Mouse (Mus musculus): ENCODE measurements around the gene Spem2. TPM values are rescaled to one million over a fixed set of nuclear protein-coding genes. Genes with fewer than 3 reads are reported as not detected.
A peak's percentile ranks its signal among the peaks of the same experiment; 100 is the strongest.

The Spem2 gene
- polyA plus RNA-seq, 1 experiment from 2014 or later = not detected

- no peak for DNase-seq (ENCODE audit: low spot score)
- no peak for ATAC-seq (replicated peaks; ENCODE audit: low FRiP score, low read depth)
- Histone ChIP-seq H3K4me2 (ENCODE audit: low read length) (no peak overlapping the region), H3K9me3 (replicated peaks; ENCODE audit: low read length) (no peaks in the 10 kb centered on the region), H3K36me3 (ENCODE audit: insufficient read depth, low read length) (peaks cover 27% of the 10 kb centered on the region), H3K4me1 (replicated peaks; ENCODE audit: insufficient read depth, low read length) (no peaks in the 10 kb centered on the region), H3K27me3 (ENCODE audit: insufficient read depth, low read length) (no peaks in the 10 kb centered on the region), H3K9ac (ENCODE audit: low read depth, low read length) (no peak overlapping the region), H3K27ac (no peak overlapping the region), H3K4me3 (replicated peaks; ENCODE audit: low read depth, low read length) (no peak overlapping the region)
- no peak for TF ChIP-seq CTCF (IDR thresholded peaks at IDR 0.05; ENCODE audit: low read depth)
- 55% methylated on average over 2 of the region's 2 CpGs for whole genome bisulfite sequencing
Measured at GRCm38 (mm10) chr11:69823456-69823855, 5.2 kb upstream of the Spem2 start.

GRCm38 (mm10) chr11:69822080-69822479, 3.8 kb upstream of the Spem2 start, which contains the start of gene Spem1:
Spem1 (minus strand) TSS chr11:69822180.
- WGBS = 87% methylated on average over 3 of the region's 3 CpGs
- H3K27ac ChIP-seq = no peak within 1 kb of the TSS
- no peak within 1 kb of the TSS for H3K9ac ChIP-seq (ENCODE audit: low read depth, low read length)
- ATAC-seq (replicated peaks; ENCODE audit: low FRiP score, low read depth) (no peak), DNase-seq (ENCODE audit: low spot score) (no peak)
- H3K9me3 ChIP-seq (replicated peaks; ENCODE audit: low read length) = no peaks in the 10 kb centered on the region
- H3K4me3 ChIP-seq (replicated peaks; ENCODE audit: low read depth, low read length) = no peak within 1 kb of the TSS
- no peaks in the 10 kb centered on the region for H3K27me3 ChIP-seq (ENCODE audit: insufficient read depth, low read length)
- no peak for TF ChIP-seq CTCF (IDR thresholded peaks at IDR 0.05; ENCODE audit: low read depth)
- H3K4me2 ChIP-seq (ENCODE audit: low read length) = no peak within 1 kb of the TSS
- no peaks in the 10 kb centered on the region for H3K4me1 ChIP-seq (replicated peaks; ENCODE audit: insufficient read depth, low read length)
- H3K36me3 ChIP-seq (ENCODE audit: insufficient read depth, low read length) = peaks cover 18% of the 10 kb centered on the region

GRCm38 (mm10) chr11:69818871-69819270, 606 bp upstream of the Spem2 start:
- Histone ChIP-seq H3K27ac (no peak overlapping the region), H3K4me3 (replicated peaks; ENCODE audit: low read depth, low read length) (no peak overlapping the region), H3K9me3 (replicated peaks; ENCODE audit: low read length) (no peaks in the 10 kb centered on the region), H3K4me1 (replicated peaks; ENCODE audit: insufficient read depth, low read length) (no peaks in the 10 kb centered on the region), H3K27me3 (ENCODE audit: insufficient read depth, low read length) (no peaks in the 10 kb centered on the region), H3K9ac (ENCODE audit: low read depth, low read length) (no peak overlapping the region), H3K4me2 (ENCODE audit: low read length) (no peak overlapping the region), H3K36me3 (ENCODE audit: insufficient read depth, low read length) (0 out of 2 replicates have a peak, but pooled peaks cover under 1% of the 10 kb centered on the region)
- DNase-seq (ENCODE audit: low spot score) (no peak), ATAC-seq (replicated peaks; ENCODE audit: low FRiP score, low read depth) (no peak)
- no peak for TF ChIP-seq CTCF (IDR thresholded peaks at IDR 0.05; ENCODE audit: low read depth)
- 93% methylated on average over 8 of the region's 8 CpGs for WGBS

- Histone ChIP-seq H3K4me1 (replicated peaks; ENCODE audit: insufficient read depth, low read length) (no peaks in the 10 kb centered on the region), H3K36me3 (ENCODE audit: insufficient read depth, low read length) (no peaks in the 10 kb centered on the region), H3K4me2 (ENCODE audit: low read length) (no peak overlapping the region), H3K27ac (no peak overlapping the region), H3K9me3 (replicated peaks; ENCODE audit: low read length) (no peaks in the 10 kb centered on the region), H3K9ac (ENCODE audit: low read depth, low read length) (no peak overlapping the region), H3K4me3 (replicated peaks; ENCODE audit: low read depth, low read length) (no peak overlapping the region), H3K27me3 (ENCODE audit: insufficient read depth, low read length) (no peaks in the 10 kb centered on the region)
- no peak for TF ChIP-seq CTCF (IDR thresholded peaks at IDR 0.05; ENCODE audit: low read depth)
- DNase-seq (ENCODE audit: low spot score) (no peak), ATAC-seq (replicated peaks; ENCODE audit: low FRiP score, low read depth) (no peak)
- WGBS = 89% methylated on average over 12 of the region's 12 CpGs
Measured at GRCm38 (mm10) chr11:69816520-69816919, 1.7 kb downstream of the Spem2 start.

GRCm38 (mm10) chr11:69815155-69815554, 3.1 kb downstream of the Spem2 start, which contains the start of gene Gm39566:
Gm39566 (minus strand) TSS chr11:69815298.
- ATAC-seq (replicated peaks; ENCODE audit: low FRiP score, low read depth) (no peak), DNase-seq (ENCODE audit: low spot score) (no peak)
- Histone ChIP-seq H3K36me3 (ENCODE audit: insufficient read depth, low read length) (no peaks in the 10 kb centered on the region), H3K27ac (no peak within 1 kb of the TSS), H3K27me3 (ENCODE audit: insufficient read depth, low read length) (no peaks in the 10 kb centered on the region), H3K4me1 (replicated peaks; ENCODE audit: insufficient read depth, low read length) (no peaks in the 10 kb centered on the region), H3K4me3 (replicated peaks; ENCODE audit: low read depth, low read length) (no peak within 1 kb of the TSS), H3K4me2 (ENCODE audit: low read length) (no peak within 1 kb of the TSS), H3K9me3 (replicated peaks; ENCODE audit: low read length) (no peaks in the 10 kb centered on the region), H3K9ac (ENCODE audit: low read depth, low read length) (no peak within 1 kb of the TSS)
- 43% methylated on average over 10 of the region's 10 CpGs for WGBS
- TF ChIP-seq CTCF (IDR thresholded peaks at IDR 0.05; ENCODE audit: low read depth) = peak; percentile 11; the same call in 1 of the 2 replicates

- Histone ChIP-seq H3K9ac (ENCODE audit: low read depth, low read length) (no peak overlapping the region), H3K27ac (no peak overlapping the region), H3K4me3 (replicated peaks; ENCODE audit: low read depth, low read length) (no peak overlapping the region), H3K9me3 (replicated peaks; ENCODE audit: low read length) (no peaks in the 10 kb centered on the region), H3K4me1 (replicated peaks; ENCODE audit: insufficient read depth, low read length) (no peaks in the 10 kb centered on the region), H3K27me3 (ENCODE audit: insufficient read depth, low read length) (peaks cover 5% of the 10 kb centered on the region; the same call in 1 of the 2 replicates), H3K36me3 (ENCODE audit: insufficient read depth, low read length) (no peaks in the 10 kb centered on the region), H3K4me2 (ENCODE audit: low read length) (no peak overlapping the region)
- TF ChIP-seq CTCF (IDR thresholded peaks at IDR 0.05; ENCODE audit: low read depth) = no peak
- DNase-seq (ENCODE audit: low spot score) (no peak), ATAC-seq (replicated peaks; ENCODE audit: low FRiP score, low read depth) (no peak)
Measured at GRCm38 (mm10) chr11:69810280-69810679, 8.0 kb downstream of the Spem2 start.

GRCm38 (mm10) chr11:69807641-69808040, 10.6 kb downstream of the Spem2 start:
- no peak for TF ChIP-seq CTCF (IDR thresholded peaks at IDR 0.05; ENCODE audit: low read depth)
- no peak overlapping the region for H3K9ac ChIP-seq (ENCODE audit: low read depth, low read length)
- 59% methylated on average over 2 of the region's 2 CpGs for WGBS
- H3K27me3 ChIP-seq (ENCODE audit: insufficient read depth, low read length) = peaks cover 5% of the 10 kb centered on the region; the same call in 1 of the 2 replicates
- ATAC-seq (replicated peaks; ENCODE audit: low FRiP score, low read depth) = no peak
- H3K27ac ChIP-seq = no peak overlapping the region
- no peak for DNase-seq (ENCODE audit: low spot score)
- no peaks in the 10 kb centered on the region for H3K36me3 ChIP-seq (ENCODE audit: insufficient read depth, low read length)
- no peaks in the 10 kb centered on the region for H3K9me3 ChIP-seq (replicated peaks; ENCODE audit: low read length)
- H3K4me2 ChIP-seq (ENCODE audit: low read length) = no peak overlapping the region
- H3K4me3 ChIP-seq (replicated peaks; ENCODE audit: low read depth, low read length) = no peak overlapping the region
- peaks cover 21% of the 10 kb centered on the region for H3K4me1 ChIP-seq (replicated peaks; ENCODE audit: insufficient read depth, low read length)
